Mouse (Mus musculus) limb, embryonic 12.5 days (tissue): Measurements from ENCODE around the gene Lix1. TPM values are rescaled to one million over a fixed set of nuclear protein-coding genes. Genes with fewer than 3 reads are reported as not detected.

Experiments used
- ATAC-seq: fragments of 200-750 bp; cut with Nextera tagmentation; 2 replicates; pipeline ENCODE4 v1.8.0; 2017; ENCODE audit warnings: low read depth, moderate TSS enrichment; ENCODE audit not compliant: insufficient number of reproducible peaks, insufficient read depth, low FRiP score, low TSS enrichment
- H3K27ac ChIP-seq: fragments of 300-500 bp; sonication (generic); 2 replicates; pipeline ENCODE4 v1.5.1; 2016; ENCODE audit warnings: mild to moderate bottlenecking, moderate library complexity
- H3K27me3 ChIP-seq: fragments of 300-500 bp; sonication (generic); 2 replicates; pipeline ENCODE4 v1.6.1; 2016; ENCODE audit warnings: mild to moderate bottlenecking, moderate library complexity
- H3K36me3 ChIP-seq: fragments of 300-500 bp; sonication (generic); 2 replicates; pipeline ENCODE4 v1.6.1; 2016; ENCODE audit warnings: mild to moderate bottlenecking, moderate library complexity
- H3K4me1 ChIP-seq: fragments of 300-500 bp; sonication (generic); replicated peaks from 2 replicates; pipeline ENCODE4 v1.6.1; 2016
- H3K4me2 ChIP-seq: fragments of 300-500 bp; sonication (generic); 2 replicates; pipeline ENCODE4 v1.6.1; 2016; ENCODE audit warnings: mild to moderate bottlenecking, moderate library complexity
- H3K4me3 ChIP-seq: fragments of 300-500 bp; sonication (generic); replicated peaks from 2 replicates; pipeline ENCODE4 v1.5.1; 2016; ENCODE audit warnings: mild to moderate bottlenecking
- H3K9ac ChIP-seq: fragments of 300-500 bp; sonication (generic); replicated peaks from 2 replicates; pipeline ENCODE4 v1.6.1; 2016; ENCODE audit warnings: mild to moderate bottlenecking, moderate library complexity
- H3K9me3 ChIP-seq: fragments of 300-500 bp; sonication (generic); 2 replicates; pipeline ENCODE4 v1.6.1; 2016; ENCODE audit warnings: mild to moderate bottlenecking, moderate library complexity
- WGBS: fragments of 180-500 bp; shearing (Covaris S2); methylation state at CpG from one replicate; pipeline ENCODE4 v1.1.7; 2016; 5-methylcytosine and 5-hydroxymethylcytosine counted together
- polyA plus RNA-seq: library from polyadenylated mRNA; unstranded; fragments of >200 nt; fragmentation: Nextera tagmentation; extraction: Ambion mirVana; gene quantifications from 2 replicates; pipeline ENCODE4 v1.2.1, GENCODE M21; 2016

The Lix1 gene
- polyA plus RNA-seq, 1 experiment from 2014 or later: 38.9 TPM

- WGBS: 94% methylated on average over 3 of the region's 3 CpGs
- Histone ChIP-seq H3K36me3 (no peaks in the 10 kb centered on the region), H3K27me3 (no peaks in the 10 kb centered on the region), H3K4me3 (no peak overlapping the region), H3K27ac (no peak overlapping the region), H3K4me1 (peaks cover 10% of the 10 kb centered on the region), H3K9me3 (no peaks in the 10 kb centered on the region), H3K9ac (no peak overlapping the region), H3K4me2 (no peak overlapping the region)
- ATAC-seq: no peak
These were observed 11.7 kb downstream of the Lix1 start for GRCm38 (mm10) chr17:17414206-17414605.

- H3K36me3 ChIP-seq: no peaks in the 10 kb centered on the region
These were observed 22.3 kb downstream of the Lix1 start for GRCm38 (mm10) chr17:17424609-17425307.

GRCm38 (mm10) chr17:17425308-17425813 is 22.9 kb downstream of the Lix1 start:
- Histone ChIP-seq H3K4me3 (no peak overlapping the region), H3K36me3 (no peaks in the 10 kb centered on the region), H3K9ac (no peak overlapping the region), H3K4me2 (no peak overlapping the region), H3K27ac (peak overlapping the region; percentile 45; the same call in 1 of the 2 replicates), H3K4me1 (peaks cover 13% of the 10 kb centered on the region), H3K27me3 (no peaks in the 10 kb centered on the region), H3K9me3 (no peaks in the 10 kb centered on the region)
- WGBS: 73% methylated on average over 4 of the region's 4 CpGs
- no peak for ATAC-seq

More at GRCm38 (mm10) chr17:17424609-17425307, 22.3 kb downstream of the Lix1 start:
- Histone ChIP-seq H3K4me3 (no peak overlapping the region), H3K4me1 (peaks cover 13% of the 10 kb centered on the region), H3K27me3 (no peaks in the 10 kb centered on the region), H3K4me2 (no peak overlapping the region), H3K9me3 (no peaks in the 10 kb centered on the region), H3K27ac (0 out of 2 replicates have a peak overlapping the region, but pooled peaks have one; percentile 18), H3K9ac (no peak overlapping the region)
- ATAC-seq: no peak
- 45% methylated on average over 4 of the region's 4 CpGs for WGBS

- ATAC-seq: no peak
- Histone ChIP-seq H3K9ac (no peak overlapping the region), H3K9me3 (no peaks in the 10 kb centered on the region), H3K27ac (peak overlapping the region; percentile 45; the same call in 1 of the 2 replicates), H3K4me2 (no peak overlapping the region), H3K27me3 (no peaks in the 10 kb centered on the region), H3K36me3 (no peaks in the 10 kb centered on the region), H3K4me1 (peaks cover 13% of the 10 kb centered on the region), H3K4me3 (no peak overlapping the region)
- 13% methylated on average over 3 of the region's 3 CpGs for WGBS
These were observed 23.4 kb downstream of the Lix1 start for GRCm38 (mm10) chr17:17425906-17426305.

GRCm38 (mm10) chr17:17428888-17429287 is 26.4 kb downstream of the Lix1 start:
- no peak for ATAC-seq
- Histone ChIP-seq H3K4me3 (no peak overlapping the region), H3K9ac (no peak overlapping the region), H3K4me2 (no peak overlapping the region), H3K36me3 (peaks cover 3% of the 10 kb centered on the region; the same call in 1 of the 2 replicates), H3K27me3 (no peaks in the 10 kb centered on the region), H3K4me1 (peaks cover 13% of the 10 kb centered on the region), H3K27ac (no peak overlapping the region), H3K9me3 (no peaks in the 10 kb centered on the region)
- WGBS: 69% methylated on average over 2 of the region's 2 CpGs

- no peak overlapping the region for H3K4me3 ChIP-seq
- H3K27ac ChIP-seq: no peak overlapping the region
- no peaks in the 10 kb centered on the region for H3K9me3 ChIP-seq
- no peak overlapping the region for H3K4me2 ChIP-seq
- WGBS: 90% methylated on average over 4 of the region's 4 CpGs
- H3K36me3 ChIP-seq: peaks cover 3% of the 10 kb centered on the region; the same call in 1 of the 2 replicates
- peaks cover 5% of the 10 kb centered on the region for H3K4me1 ChIP-seq
- ATAC-seq: no peak
- no peaks in the 10 kb centered on the region for H3K27me3 ChIP-seq
- no peak overlapping the region for H3K9ac ChIP-seq
These were observed 31.2 kb downstream of the Lix1 start for GRCm38 (mm10) chr17:17433679-17434078.

- Histone ChIP-seq H3K4me1 (peaks cover 33% of the 10 kb centered on the region), H3K27me3 (no peaks in the 10 kb centered on the region), H3K27ac (peak overlapping the region; percentile 80), H3K36me3 (no peaks in the 10 kb centered on the region), H3K9ac (no peak overlapping the region), H3K9me3 (no peaks in the 10 kb centered on the region), H3K4me2 (no peak overlapping the region), H3K4me3 (no peak overlapping the region)
- ATAC-seq: peak; percentile 93
These were observed 36.2 kb downstream of the Lix1 start for GRCm38 (mm10) chr17:17438576-17439191.

GRCm38 (mm10) chr17:17441876-17442498 is 39.5 kb downstream of the Lix1 start:
- Histone ChIP-seq H3K9me3 (no peaks in the 10 kb centered on the region), H3K9ac (no peak overlapping the region), H3K27me3 (no peaks in the 10 kb centered on the region), H3K27ac (peak overlapping the region; percentile 85), H3K4me1 (peaks cover 34% of the 10 kb centered on the region), H3K36me3 (no peaks in the 10 kb centered on the region), H3K4me2 (no peak overlapping the region), H3K4me3 (no peak overlapping the region)
- WGBS: 10% methylated on average over 4 of the region's 4 CpGs
- ATAC-seq: 0 out of 2 replicates have a peak, but pooled peaks have one; percentile 24

GRCm38 (mm10) chr17:17444297-17444886 is 41.9 kb downstream of the Lix1 start:
- ATAC-seq: no peak
- H3K4me3 ChIP-seq: no peak overlapping the region
- 0 out of 2 replicates have a peak overlapping the region, but pooled peaks have one; percentile 12 for H3K27ac ChIP-seq
- peaks cover 35% of the 10 kb centered on the region for H3K4me1 ChIP-seq
- no peak overlapping the region for H3K9ac ChIP-seq
- WGBS: 76% methylated on average over 3 of the region's 3 CpGs
- H3K4me2 ChIP-seq: no peak overlapping the region
- H3K9me3 ChIP-seq: no peaks in the 10 kb centered on the region
- H3K27me3 ChIP-seq: no peaks in the 10 kb centered on the region
- no peaks in the 10 kb centered on the region for H3K36me3 ChIP-seq

GRCm38 (mm10) chr17:17446683-17447082 is 44.2 kb downstream of the Lix1 start:
- Histone ChIP-seq H3K27ac (no peak overlapping the region), H3K27me3 (no peaks in the 10 kb centered on the region), H3K36me3 (no peaks in the 10 kb centered on the region), H3K9me3 (no peaks in the 10 kb centered on the region), H3K9ac (no peak overlapping the region), H3K4me1 (peaks cover 24% of the 10 kb centered on the region), H3K4me3 (no peak overlapping the region), H3K4me2 (no peak overlapping the region)
- 86% methylated on average over 3 of the region's 3 CpGs for WGBS
- ATAC-seq: no peak

GRCm38 (mm10) chr17:17447821-17448220 is 45.3 kb downstream of the Lix1 start:
- Histone ChIP-seq H3K27ac (no peak overlapping the region), H3K36me3 (no peaks in the 10 kb centered on the region), H3K9ac (no peak overlapping the region), H3K9me3 (no peaks in the 10 kb centered on the region), H3K4me2 (no peak overlapping the region), H3K4me3 (no peak overlapping the region), H3K4me1 (peaks cover 17% of the 10 kb centered on the region), H3K27me3 (no peaks in the 10 kb centered on the region)
- no peak for ATAC-seq
- 58% methylated on average over 5 of the region's 5 CpGs for WGBS
